Mouse (Mus musculus) bone marrow, adult 2 months (tissue): Measurements from ENCODE around the gene Cox17.

Experiments
- CTCF ChIP-seq: fragments of 200-500 bp; IDR thresholded peaks from 2 replicates; pipeline ENCODE4 v1.5.1; 2011; ENCODE audit warnings: low read length, control low read depth; ENCODE audit not compliant: control insufficient read depth, insufficient read depth
- POLR2A ChIP-seq: fragments of 200-500 bp; IDR thresholded peaks from 2 replicates; pipeline ENCODE4 v1.6.1; 2011; ENCODE audit warnings: low read depth, mild to moderate bottlenecking, control low read depth, low read length, borderline replicate concordance; ENCODE audit not compliant: control insufficient read depth

DNA sequence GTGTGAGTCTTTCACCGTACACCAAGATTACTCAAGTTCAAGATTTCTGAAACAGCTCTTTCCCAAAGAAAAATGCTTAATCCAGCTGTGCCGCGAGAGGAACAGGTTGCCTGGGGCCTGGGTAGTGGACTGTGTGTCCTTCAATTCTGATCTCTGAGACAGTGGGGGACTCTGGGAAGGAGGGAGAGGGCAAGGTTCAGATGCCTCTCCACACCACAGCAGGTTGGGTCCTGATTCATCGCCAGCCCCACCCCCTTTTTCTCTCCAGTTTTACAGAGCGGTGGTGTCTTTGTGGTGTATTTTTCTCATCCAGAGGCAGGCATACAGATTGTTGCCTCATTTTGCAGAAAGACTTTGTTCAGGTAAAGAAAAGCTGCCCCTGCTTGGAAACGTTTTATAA is 51.5 kb downstream of the Cox17 start:
- no peak for TF ChIP-seq POLR2A
- no peak for TF ChIP-seq CTCF
